Mouse (Mus musculus) right cerebral cortex, postnatal 36 days (tissue): Measurements from ENCODE around the gene Rhag.

ENCODE experiments used
- DNase-seq, 2 experiments: peaks; one replicate each; pipeline ENCODE4 v3.0.0; 2022; ENCODE audit warnings: low spot score in 2 of 2, mixed read lengths in 1 of 2

Gene Rhag

GRCm38 (mm10) chr17:40875568-40875967 is 64.6 kb downstream of the Rhag start:
- no peak for DNase-seq

- DNase-seq: no peak
Measured at GRCm38 (mm10) chr17:40877741-40878140, 66.8 kb downstream of the Rhag start.

DNA sequence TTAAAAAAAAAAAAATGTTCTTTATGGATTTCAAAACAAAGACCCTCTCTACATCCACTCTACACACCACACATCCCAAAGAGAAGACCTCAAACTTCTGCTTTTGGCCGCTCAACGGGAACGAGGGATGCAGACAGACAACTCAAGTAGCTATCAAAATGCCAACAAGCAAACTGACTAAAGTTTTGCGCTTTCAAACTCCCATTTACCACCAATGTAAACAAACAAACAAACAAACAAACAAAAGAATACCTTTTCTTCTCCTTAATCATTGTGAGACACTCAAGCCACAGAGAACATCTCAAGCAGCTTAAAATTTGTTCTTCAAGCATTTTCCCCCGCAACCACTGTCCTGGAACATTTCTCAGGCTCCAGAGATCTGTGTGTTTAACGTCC is 68.6 kb downstream of the Rhag start:
- no peak for DNase-seq

DNA sequence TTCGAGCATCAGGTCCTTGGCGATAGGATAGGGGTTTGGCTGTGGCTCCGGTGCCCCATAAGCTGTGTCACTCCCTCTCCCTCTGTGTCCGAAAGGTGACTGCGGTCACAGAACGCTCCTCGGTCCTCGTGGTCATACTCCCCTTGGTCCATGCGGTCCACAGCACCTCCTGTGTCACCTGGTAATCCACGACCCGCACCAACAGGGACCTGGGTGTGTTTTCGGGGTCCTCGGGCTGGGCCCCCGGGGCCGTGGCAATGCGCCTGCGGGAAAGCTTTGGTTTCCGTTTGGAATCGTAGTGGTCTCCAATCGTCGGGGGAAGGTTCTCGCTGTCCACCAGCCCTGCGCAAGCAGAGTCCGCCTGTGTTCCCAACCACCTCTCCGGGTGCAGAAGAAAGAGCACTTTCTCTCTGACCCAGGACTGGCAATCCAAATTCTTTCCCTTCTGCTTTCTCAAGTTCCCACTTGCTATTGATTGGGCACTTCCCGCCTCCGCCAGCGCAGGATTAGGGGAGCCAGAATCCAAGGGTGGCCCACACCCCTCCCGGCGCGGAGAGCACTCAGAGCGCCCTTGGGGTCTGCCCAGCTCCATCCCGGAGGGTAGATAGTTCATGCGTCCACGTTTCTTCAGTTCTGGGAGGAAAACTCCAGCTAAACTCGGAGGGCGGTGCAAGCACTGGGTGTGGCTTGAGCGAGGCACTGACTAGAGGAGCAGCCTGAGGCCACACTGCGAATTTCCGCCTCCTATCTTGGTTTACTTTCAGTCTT is 69.2 kb downstream of the Rhag start, which contains the start of gene 9130008F23Rik:
TSS of gene 9130008F23Rik (minus strand) at position 636 of the 768 bp plus-strand sequence.
- no peak for DNase-seq

- no peak for DNase-seq
Measured at GRCm38 (mm10) chr17:40882172-40882571, 71.2 kb downstream of the Rhag start.

- no peak for DNase-seq
Measured at GRCm38 (mm10) chr17:40885155-40885554, 74.2 kb downstream of the Rhag start.

GRCm38 (mm10) chr17:40887849-40888536 is 77.1 kb downstream of the Rhag start:
- no peak for DNase-seq
